Mouse (Mus musculus) effector memory CD4-positive, alpha-beta T cell, adult 7 months (primary cell): ENCODE results near the gene Rnf6. TPM values are rescaled to one million over a fixed set of nuclear protein-coding genes. Genes with fewer than 3 reads are reported as not detected.

ENCODE experiments used
- polyA plus RNA-seq: library from polyadenylated mRNA; unstranded; fragments of 100-300 nt; shearing (Covaris generic); gene quantifications from one replicate; pipeline ENCODE4 v1.2.1, GENCODE M21; 2017

The Rnf6 gene
- 76.1 TPM for polyA plus RNA-seq

DNA sequence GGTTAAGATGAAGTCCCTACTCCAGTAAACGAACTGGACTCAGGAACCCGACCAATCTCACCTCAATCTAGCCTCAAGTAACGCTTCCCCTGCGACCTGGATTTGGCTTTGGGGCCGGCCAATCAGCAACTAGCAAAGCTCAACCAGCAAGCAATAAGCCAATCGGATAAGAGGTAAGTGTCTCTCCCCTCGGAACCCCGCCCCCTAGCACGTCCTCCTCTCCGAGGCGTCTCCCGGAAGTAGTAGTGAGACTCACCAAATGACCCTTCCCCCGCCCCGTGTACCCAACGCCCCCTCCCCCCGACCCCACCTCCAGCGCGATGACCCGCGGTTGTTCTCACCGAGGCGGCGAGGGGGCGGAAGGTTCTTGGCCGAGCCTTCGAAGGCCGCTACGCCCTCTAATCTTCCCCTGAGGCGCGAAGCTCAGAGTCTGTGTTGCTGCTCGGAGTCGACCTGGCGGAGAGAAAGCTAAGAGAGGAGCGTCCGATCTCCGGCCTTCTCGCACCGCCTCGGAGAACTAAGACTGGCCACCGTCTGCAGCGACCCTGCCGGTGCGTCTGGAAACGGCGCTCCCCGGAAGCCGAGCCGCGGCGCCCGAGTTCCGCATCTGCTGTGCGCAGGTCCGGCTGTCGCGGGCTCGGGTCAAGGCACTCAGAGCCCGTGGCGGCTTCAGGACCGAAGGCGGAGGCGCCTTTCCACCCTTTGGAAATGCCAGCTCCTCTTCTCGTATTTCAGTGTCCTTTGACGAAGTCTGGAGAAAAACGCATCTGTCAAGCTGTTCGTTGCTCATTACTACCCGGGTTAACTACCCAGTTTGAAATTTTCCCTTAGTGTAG lies at the start of gene Rnf6:
Gene Rnf6 (minus strand): TSS at position 677 of the 836 bp plus-strand sequence.

DNA sequence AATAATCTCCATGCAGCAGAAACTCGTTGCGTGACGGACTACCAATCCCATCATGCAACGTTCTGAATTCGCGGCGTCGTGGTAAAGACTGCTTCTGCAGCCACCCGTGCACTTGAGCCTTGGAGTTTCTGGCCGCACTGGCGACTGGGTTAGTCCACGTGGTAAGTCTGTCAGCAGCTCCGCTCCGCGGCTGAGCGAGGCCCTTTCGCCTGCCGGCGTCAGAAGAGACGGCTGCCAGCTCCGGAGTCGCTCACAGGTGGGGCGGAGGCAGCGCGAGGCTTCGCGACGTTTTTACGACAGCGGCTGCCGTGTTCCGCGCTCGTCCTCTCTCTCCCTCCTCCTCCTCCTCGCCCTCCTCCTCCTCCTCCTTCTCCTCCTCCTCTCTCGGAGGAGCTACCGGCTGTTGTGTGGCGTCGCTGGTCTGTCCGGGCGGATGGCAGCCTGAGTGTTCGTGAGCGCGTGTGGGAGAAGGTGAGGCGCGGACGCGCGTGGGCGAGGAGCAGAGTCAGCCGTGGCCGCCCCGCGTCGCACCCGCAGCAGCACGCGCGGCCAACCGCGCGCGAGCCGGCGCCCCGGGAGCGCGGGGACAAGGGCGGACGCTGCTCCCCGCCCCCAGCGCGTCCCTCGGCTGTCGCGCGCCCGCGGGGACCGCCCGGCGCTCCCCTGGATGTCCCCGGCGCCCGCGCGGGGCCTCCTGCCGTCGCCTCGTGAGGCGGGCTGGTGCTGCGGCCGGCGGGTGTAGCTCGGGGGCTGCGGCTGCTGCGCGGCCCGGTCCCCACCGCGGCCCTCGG lies 9.7 kb upstream of the Rnf6 start, which contains the start of gene Cdk8:
Gene Cdk8 (plus strand): TSS at position 367 of the 791 bp plus-strand sequence.

DNA sequence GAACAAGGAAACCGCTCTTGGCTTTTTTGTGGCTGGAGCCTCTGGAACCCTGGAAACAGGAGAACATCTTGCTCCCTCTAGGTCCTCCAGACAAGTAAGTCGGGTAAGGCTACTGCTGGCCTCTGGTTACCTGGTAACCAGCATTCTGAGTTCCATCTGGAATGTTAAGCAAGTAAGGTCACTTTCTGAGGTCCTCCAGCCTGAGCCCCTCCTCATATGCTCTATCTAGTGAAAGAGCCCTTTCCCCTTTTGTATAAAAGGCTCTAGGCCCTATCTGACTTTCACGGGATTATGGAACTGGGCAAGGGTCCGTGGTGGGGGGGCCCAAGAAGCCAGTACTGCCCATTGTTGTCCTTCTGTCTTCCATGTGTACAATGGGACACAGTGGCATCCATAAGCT lies 36.2 kb downstream of the Rnf6 start, which contains the start of gene 1700001J03Rik:
Gene 1700001J03Rik (minus strand): TSS at position 101 of the 400 bp plus-strand sequence.

DNA sequence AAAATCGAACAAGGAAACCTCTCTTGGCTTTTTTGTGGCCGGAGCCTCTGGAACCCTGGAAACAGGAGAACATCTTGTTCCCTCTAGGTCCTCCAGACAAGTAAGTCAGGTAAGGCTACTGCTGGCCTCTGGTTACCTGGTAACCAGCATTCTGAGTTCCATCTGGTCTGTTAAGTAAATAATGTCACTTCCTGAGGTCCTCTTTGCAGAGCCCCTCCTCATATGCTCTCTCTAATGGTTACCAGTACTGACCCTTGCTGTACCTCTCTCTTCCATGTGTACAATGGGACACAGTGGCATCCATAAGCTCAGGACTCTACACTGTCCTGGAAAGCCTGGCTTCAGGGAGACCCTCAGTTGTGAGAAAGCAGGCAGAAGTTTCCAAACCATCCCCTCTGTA lies 50.7 kb downstream of the Rnf6 start, which contains the start of gene Gm6309:
Gene Gm6309 (minus strand): TSS at position 101 of the 400 bp plus-strand sequence.

DNA sequence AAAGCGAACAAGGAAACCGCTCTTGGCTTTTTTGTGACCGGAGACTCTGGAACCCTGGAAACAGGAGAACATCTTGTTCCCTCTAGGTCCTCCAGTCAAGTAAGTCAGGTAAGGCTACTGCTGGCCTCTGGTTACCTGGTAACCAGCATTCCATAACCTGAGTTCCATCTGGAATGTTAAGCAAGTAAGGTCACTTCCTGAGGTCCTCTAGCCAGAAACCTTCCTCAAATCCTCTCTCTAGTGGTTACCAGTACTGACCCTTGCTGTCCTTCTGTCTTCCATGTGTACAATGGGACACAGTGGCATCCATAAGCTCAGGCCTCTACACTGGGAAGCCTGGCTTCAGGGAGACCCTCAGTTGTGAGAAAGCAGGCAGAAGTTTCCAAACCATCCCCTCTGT lies 60.9 kb downstream of the Rnf6 start, which contains the start of gene Gm5565:
Gene Gm5565 (minus strand): TSS at position 101 of the 400 bp plus-strand sequence.

Other genes with a start within 250 kb of the Rnf6 start
- gene Cyp3a25, start 211.9 kb downstream of the Rnf6 start, polyA plus RNA-seq: not detected
- not detected for gene Cyp3a59, start 142.3 kb downstream of the Rnf6 start, polyA plus RNA-seq
- not detected for gene Gm5565, start 61.0 kb downstream of the Rnf6 start, polyA plus RNA-seq
- not detected for gene Gm6309, start 50.8 kb downstream of the Rnf6 start, polyA plus RNA-seq
- not detected for gene 1700001J03Rik, start 36.3 kb downstream of the Rnf6 start, polyA plus RNA-seq
- 14.2 TPM for gene Cdk8, start 9.7 kb upstream of the Rnf6 start, polyA plus RNA-seq
- 0.10 TPM for gene Wasf3, start 163.4 kb upstream of the Rnf6 start, polyA plus RNA-seq